Mouse (Mus musculus) liver, embryonic 16.5 days (tissue): ENCODE measurements at regions not wholly inside any gene's neighbourhood (a gene's known extent, or its start where the extent isn't known, plus 50 kb on each side); places are given as distances from the start of the nearest gene placed in this dataset.

Experiments
- ATAC-seq: fragments of 200-750 bp; cut with Nextera tagmentation; 2 replicates; pipeline ENCODE4 v1.8.0; 2017; ENCODE audit warnings: low read depth, mild to moderate bottlenecking, moderate number of reproducible peaks, moderate library complexity
- H3K27ac ChIP-seq: fragments of 300-500 bp; sonication (generic); 2 replicates; pipeline ENCODE4 v1.5.1; 2014; ENCODE audit warnings: mild to moderate bottlenecking, low read length
- H3K27me3 ChIP-seq: fragments of 300-500 bp; sonication (generic); 2 replicates; pipeline ENCODE4 v1.6.1; 2014; ENCODE audit warnings: low read depth, low read length, mixed read lengths; ENCODE audit not compliant: control insufficient read depth, insufficient read depth
- H3K36me3 ChIP-seq: fragments of 300-500 bp; sonication (generic); 2 replicates; pipeline ENCODE4 v1.6.1; 2014; ENCODE audit warnings: mild to moderate bottlenecking; ENCODE audit not compliant: control insufficient read depth, insufficient read depth
- H3K4me1 ChIP-seq: fragments of 300-500 bp; sonication (generic); 2 replicates; pipeline ENCODE4 v1.6.1; 2014; ENCODE audit warnings: low read depth, low read length, mixed read lengths; ENCODE audit not compliant: control insufficient read depth
- H3K4me2 ChIP-seq: fragments of 300-500 bp; sonication (generic); 2 replicates; pipeline ENCODE4 v1.6.1; 2014; ENCODE audit warnings: low read depth, low read length, mixed read lengths
- H3K4me3 ChIP-seq: fragments of 300-500 bp; sonication (generic); 2 replicates; pipeline ENCODE4 v1.5.1; 2014; ENCODE audit warnings: low read depth, mild to moderate bottlenecking, low read length
- H3K9ac ChIP-seq: fragments of 300-500 bp; sonication (generic); 2 replicates; pipeline ENCODE4 v1.6.1; 2014; ENCODE audit warnings: low read depth, low read length
- H3K9me3 ChIP-seq: fragments of 300-500 bp; sonication (generic); replicated peaks from 2 replicates; pipeline ENCODE4 v1.6.1; 2016; ENCODE audit warnings: low read length; ENCODE audit not compliant: control insufficient read depth
- WGBS: fragments of 180-500 bp; shearing (Covaris S2); extraction: QIAGEN DNeasy Blood & Tissue Kit; methylation state at CpG from one replicate; pipeline ENCODE4 v1.1.7; 2014; ENCODE audit not compliant: insufficient replicate concordance; 5-methylcytosine and 5-hydroxymethylcytosine counted together

- WGBS, result 77% methylated on average over 10 of the region's 10 CpGs
- no peak overlapping the region for H3K4me2 ChIP-seq
- no peaks in the 10 kb centered on the region for H3K9me3 ChIP-seq
- no peak overlapping the region for H3K27ac ChIP-seq
- ATAC-seq, result no peak
- H3K4me1 ChIP-seq, result no peaks in the 10 kb centered on the region
- H3K4me3 ChIP-seq, result no peak overlapping the region
- H3K36me3 ChIP-seq, result no peaks in the 10 kb centered on the region
- H3K27me3 ChIP-seq, result no peaks in the 10 kb centered on the region
- no peak overlapping the region for H3K9ac ChIP-seq
These were observed 144.2 kb downstream of the Ndfip2 start for GRCm38 (mm10) chr14:105402556-105402955.

DNA sequence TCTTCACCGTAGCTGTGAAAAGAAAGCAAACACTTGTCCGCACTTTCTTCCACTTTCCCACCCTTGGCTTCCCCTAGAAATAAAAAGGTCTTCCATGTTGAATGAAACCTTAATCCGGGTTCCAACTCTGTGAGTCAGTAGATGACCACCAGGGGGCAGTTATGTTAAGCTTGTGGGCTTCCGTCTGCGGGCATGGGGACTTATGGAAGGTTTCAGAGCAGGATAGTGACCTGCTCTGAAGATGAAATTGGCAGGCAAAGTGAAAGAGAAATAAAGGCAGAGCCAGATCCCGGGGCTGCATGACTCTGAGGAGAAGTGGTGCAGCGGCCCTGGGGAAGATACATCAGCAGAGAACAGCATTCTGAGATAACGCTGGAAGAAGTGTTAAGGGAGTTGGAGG is 139.1 kb downstream of the Ndfip2 start:
- H3K27ac ChIP-seq, result no peak overlapping the region
- WGBS, result 24% methylated on average over 8 of the region's 8 CpGs
- H3K27me3 ChIP-seq, result no peaks in the 10 kb centered on the region
- no peak for ATAC-seq
- H3K9ac ChIP-seq, result no peak overlapping the region
- H3K36me3 ChIP-seq, result no peaks in the 10 kb centered on the region
- H3K4me2 ChIP-seq, result no peak overlapping the region
- H3K4me3 ChIP-seq, result no peak overlapping the region
- H3K9me3 ChIP-seq, result no peaks in the 10 kb centered on the region
- H3K4me1 ChIP-seq, result no peaks in the 10 kb centered on the region

DNA sequence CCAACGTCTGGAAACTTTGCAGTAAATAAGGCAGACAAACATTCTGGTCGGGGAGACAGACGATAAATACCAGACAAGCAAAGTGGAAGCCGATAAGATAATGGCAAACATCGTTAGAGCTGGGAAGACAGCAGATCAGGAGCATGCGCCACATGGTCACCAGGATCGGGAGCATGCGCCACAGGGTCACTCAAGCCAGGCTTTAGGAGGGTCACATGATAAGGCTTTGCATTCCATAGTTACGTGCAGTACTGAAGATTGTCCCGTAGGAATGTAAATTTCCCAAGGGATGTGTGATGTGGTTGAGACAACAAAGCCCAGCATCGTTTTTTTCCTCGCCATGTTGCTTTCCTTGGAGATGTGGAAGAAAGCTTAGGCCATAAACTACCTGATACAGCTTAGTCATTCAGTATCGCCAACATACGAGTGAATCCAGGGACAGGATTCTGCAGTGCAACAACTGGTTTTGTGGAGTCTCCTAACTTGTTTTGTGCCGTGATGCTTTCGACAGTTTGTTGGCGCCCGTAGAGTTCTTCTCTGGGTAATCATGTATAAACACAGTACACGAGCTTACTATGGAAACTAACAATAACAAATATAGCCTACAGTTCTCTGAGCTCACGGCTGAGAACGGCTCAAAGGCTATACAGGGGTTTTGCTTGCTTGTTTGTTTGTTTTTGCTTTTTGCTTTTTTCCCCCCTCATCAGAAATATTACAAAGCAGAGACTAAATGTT is 133.9 kb downstream of the Ndfip2 start:
- Histone ChIP-seq H3K9ac (no peak overlapping the region), H3K9me3 (no peaks in the 10 kb centered on the region), H3K36me3 (no peaks in the 10 kb centered on the region), H3K27me3 (no peaks in the 10 kb centered on the region), H3K4me1 (no peaks in the 10 kb centered on the region), H3K4me3 (no peak overlapping the region), H3K4me2 (no peak overlapping the region), H3K27ac (no peak overlapping the region)
- no peak for ATAC-seq
- WGBS, result 67% methylated on average over 21 of the region's 21 CpGs

DNA sequence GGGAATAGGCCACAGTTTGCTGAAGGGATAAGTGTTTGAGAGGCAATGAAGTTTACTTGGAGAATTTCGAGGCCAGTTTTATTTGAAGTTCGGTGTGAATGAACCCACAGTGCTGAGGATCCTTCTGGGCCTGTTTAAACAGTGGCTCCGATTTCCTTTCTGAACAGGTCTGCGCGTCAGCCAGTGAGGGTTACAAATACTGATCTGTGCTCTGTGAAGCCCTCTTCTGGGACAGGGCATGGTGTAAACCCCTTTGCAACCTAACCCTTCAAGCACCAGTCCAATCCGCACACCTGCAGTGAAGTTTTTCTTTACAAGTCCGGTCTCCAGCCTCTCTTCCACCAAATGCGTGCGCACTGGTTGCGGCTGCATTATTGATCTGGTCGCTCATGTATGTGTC is 133.1 kb downstream of the Ndfip2 start:
- Histone ChIP-seq H3K4me1 (no peaks in the 10 kb centered on the region), H3K4me2 (0 out of 2 replicates have a peak overlapping the region, but pooled peaks have one; percentile 2), H3K36me3 (no peaks in the 10 kb centered on the region), H3K27ac (no peak overlapping the region), H3K4me3 (no peak overlapping the region), H3K9me3 (no peaks in the 10 kb centered on the region), H3K27me3 (no peaks in the 10 kb centered on the region), H3K9ac (no peak overlapping the region)
- ATAC-seq, result no peak
- 64% methylated on average over 11 of the region's 11 CpGs for WGBS

GRCm38 (mm10) chr14:105385119-105385518 is 126.7 kb downstream of the Ndfip2 start:
- H3K36me3 ChIP-seq, result no peaks in the 10 kb centered on the region
- 73% methylated on average over 4 of the region's 4 CpGs for WGBS
- H3K4me2 ChIP-seq, result no peak overlapping the region
- no peaks in the 10 kb centered on the region for H3K4me1 ChIP-seq
- no peak overlapping the region for H3K9ac ChIP-seq
- H3K9me3 ChIP-seq, result no peaks in the 10 kb centered on the region
- H3K4me3 ChIP-seq, result no peak overlapping the region
- H3K27ac ChIP-seq, result no peak overlapping the region
- no peaks in the 10 kb centered on the region for H3K27me3 ChIP-seq
- no peak for ATAC-seq

GRCm38 (mm10) chr14:105383382-105383781 is 125.0 kb downstream of the Ndfip2 start:
- H3K9ac ChIP-seq, result no peak overlapping the region
- H3K4me3 ChIP-seq, result no peak overlapping the region
- no peak for ATAC-seq
- H3K4me1 ChIP-seq, result no peaks in the 10 kb centered on the region
- no peak overlapping the region for H3K27ac ChIP-seq
- no peaks in the 10 kb centered on the region for H3K9me3 ChIP-seq
- 34% methylated on average over 5 of the region's 5 CpGs for WGBS
- no peaks in the 10 kb centered on the region for H3K27me3 ChIP-seq
- H3K4me2 ChIP-seq, result no peak overlapping the region
- H3K36me3 ChIP-seq, result no peaks in the 10 kb centered on the region

- ATAC-seq, result no peak
- H3K4me1 ChIP-seq, result no peaks in the 10 kb centered on the region
- no peaks in the 10 kb centered on the region for H3K9me3 ChIP-seq
- H3K4me3 ChIP-seq, result no peak overlapping the region
- no peak overlapping the region for H3K4me2 ChIP-seq
- H3K9ac ChIP-seq, result no peak overlapping the region
- H3K27me3 ChIP-seq, result no peaks in the 10 kb centered on the region
- WGBS, result 60% methylated on average over 4 of the region's 4 CpGs
- no peak overlapping the region for H3K27ac ChIP-seq
- no peaks in the 10 kb centered on the region for H3K36me3 ChIP-seq
These were observed 121.7 kb downstream of the Ndfip2 start for GRCm38 (mm10) chr14:105380101-105380500.

DNA sequence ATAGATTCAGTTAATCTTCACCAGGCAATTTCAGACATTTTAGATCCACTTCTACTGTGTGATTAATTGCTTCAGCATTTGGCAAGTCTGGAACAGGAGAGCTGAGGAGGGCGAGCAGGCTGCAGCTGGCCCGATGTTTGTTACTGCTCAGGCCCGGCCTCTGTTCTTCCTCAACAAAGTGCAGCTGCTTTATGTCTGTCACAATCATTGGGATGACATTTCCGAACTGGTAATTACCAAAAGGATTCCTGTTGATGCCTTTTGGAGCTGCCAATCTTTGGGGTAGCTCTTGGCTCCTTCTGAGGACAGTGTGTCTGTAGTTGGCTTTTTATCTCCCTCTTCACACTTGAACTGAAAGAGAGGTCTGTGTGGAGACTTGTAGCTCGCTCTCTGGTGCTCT is 119.4 kb downstream of the Ndfip2 start:
- Histone ChIP-seq H3K36me3 (no peaks in the 10 kb centered on the region), H3K27me3 (no peaks in the 10 kb centered on the region), H3K9ac (no peak overlapping the region), H3K4me3 (no peak overlapping the region), H3K4me1 (no peaks in the 10 kb centered on the region), H3K9me3 (no peaks in the 10 kb centered on the region), H3K4me2 (no peak overlapping the region), H3K27ac (no peak overlapping the region)
- ATAC-seq, result no peak
- WGBS, result 46% methylated on average over 5 of the region's 5 CpGs

DNA sequence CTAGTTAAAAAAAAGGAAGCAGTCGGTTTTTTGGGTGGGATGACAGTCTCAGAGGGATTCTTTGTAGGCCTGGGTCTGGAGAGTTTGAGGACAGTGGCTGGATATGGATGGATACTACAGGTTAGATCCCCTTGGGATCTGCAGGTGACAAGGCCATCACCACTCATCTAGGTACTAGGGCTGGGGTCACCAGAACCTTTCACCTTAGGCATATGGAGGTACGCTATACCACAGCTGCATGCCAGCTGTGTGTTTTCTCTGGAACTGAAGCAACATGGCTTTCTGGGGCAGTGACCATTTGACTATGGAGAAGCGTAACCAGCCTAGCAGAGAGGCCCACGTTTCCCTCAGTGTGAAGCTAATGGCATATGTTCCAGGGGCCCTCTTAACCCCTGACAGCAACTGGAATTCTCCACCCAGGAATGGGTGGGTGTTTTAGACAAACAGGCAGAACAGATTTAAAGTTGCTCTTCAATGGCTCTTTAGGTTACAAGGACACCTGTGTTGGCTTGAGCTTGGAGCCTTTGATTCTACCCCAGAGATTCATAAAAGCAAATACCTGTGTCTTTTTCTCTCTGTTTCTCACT is 118.8 kb downstream of the Ndfip2 start:
- no peak for ATAC-seq
- 64% methylated on average over 4 of the region's 4 CpGs for WGBS
- Histone ChIP-seq H3K27me3 (no peaks in the 10 kb centered on the region), H3K9me3 (no peaks in the 10 kb centered on the region), H3K27ac (no peak overlapping the region), H3K36me3 (no peaks in the 10 kb centered on the region), H3K4me3 (no peak overlapping the region), H3K9ac (no peak overlapping the region), H3K4me1 (no peaks in the 10 kb centered on the region), H3K4me2 (no peak overlapping the region)
